Mouse (Mus musculus) testis, adult 2 months (tissue): Measurements from ENCODE around the gene Arvcf. TPM values are rescaled to one million over a fixed set of nuclear protein-coding genes. Genes with fewer than 3 reads are reported as not detected.

ENCODE experiments used
- H3K27ac ChIP-seq: fragments of 200-500 bp; 2 replicates; pipeline ENCODE4 v1.5.1; 2012; ENCODE audit warnings: low read depth, low read length; ENCODE audit not compliant: control insufficient read depth, insufficient read depth
- H3K27me3 ChIP-seq: fragments of 200-500 bp; 2 replicates; pipeline ENCODE4 v1.6.1; 2012; ENCODE audit warnings: mild to moderate bottlenecking, low read length, moderate library complexity; ENCODE audit not compliant: control insufficient read depth, insufficient read depth
- H3K36me3 ChIP-seq: fragments of 200-500 bp; 2 replicates; pipeline ENCODE4 v1.6.1; 2012; ENCODE audit warnings: mild to moderate bottlenecking, low read length; ENCODE audit not compliant: control insufficient read depth, insufficient read depth
- H3K4me1 ChIP-seq: fragments of 200-500 bp; 2 replicates; pipeline ENCODE4 v1.6.1; 2012; ENCODE audit warnings: low read length; ENCODE audit not compliant: control insufficient read depth, insufficient read depth
- H3K4me3 ChIP-seq: fragments of 200-500 bp; 2 replicates; pipeline ENCODE4 v1.5.1; 2012; ENCODE audit warnings: low read depth, mild to moderate bottlenecking, low read length, moderate library complexity, mixed read lengths; ENCODE audit not compliant: control insufficient read depth
- CTCF ChIP-seq: fragments of 200-500 bp; IDR thresholded peaks from 2 replicates; pipeline ENCODE4 v1.5.1; 2012; ENCODE audit warnings: low read depth, mild to moderate bottlenecking, inconsistent platforms, low read length, moderate library complexity; ENCODE audit not compliant: control insufficient read depth, insufficient read depth, insufficient replicate concordance
- POLR2A ChIP-seq: fragments of 200-500 bp; IDR thresholded peaks from 2 replicates; pipeline ENCODE4 v1.6.1; 2012; ENCODE audit warnings: low read depth, mild to moderate bottlenecking, inconsistent platforms, low read length, moderate library complexity; ENCODE audit not compliant: control insufficient read depth
- polyA plus RNA-seq: library from polyadenylated mRNA; depleted of rRNA; stranded (reverse); fragments of >200 nt; gene quantifications from 2 replicates; pipeline ENCODE4 v1.2.3, GENCODE M21; 2012

The Arvcf gene
- polyA plus RNA-seq, 1 experiment = 7.8 TPM

DNA sequence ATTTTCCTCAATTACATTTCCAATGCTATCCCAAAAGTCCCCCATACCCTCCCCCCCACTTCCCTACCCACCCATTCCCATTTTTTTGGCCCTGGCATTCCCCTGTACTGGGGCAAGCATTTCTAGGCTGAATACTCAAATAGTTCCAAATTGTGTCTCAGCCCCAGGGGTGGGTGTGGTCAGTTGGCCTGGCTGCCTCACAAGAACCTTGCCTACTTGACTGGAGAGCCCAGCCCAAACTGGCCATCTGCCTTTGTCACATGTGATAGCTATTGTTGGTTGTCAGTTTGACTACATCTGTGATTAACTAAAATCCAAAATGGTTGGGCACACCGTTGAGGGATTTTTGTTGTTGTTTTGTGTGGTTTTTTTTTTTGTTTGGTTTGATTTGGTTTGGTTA, 9.0 kb downstream of the Arvcf start:
- no peak overlapping the region for H3K4me3 ChIP-seq
- TF ChIP-seq POLR2A = no peak
- TF ChIP-seq CTCF = no peak

DNA sequence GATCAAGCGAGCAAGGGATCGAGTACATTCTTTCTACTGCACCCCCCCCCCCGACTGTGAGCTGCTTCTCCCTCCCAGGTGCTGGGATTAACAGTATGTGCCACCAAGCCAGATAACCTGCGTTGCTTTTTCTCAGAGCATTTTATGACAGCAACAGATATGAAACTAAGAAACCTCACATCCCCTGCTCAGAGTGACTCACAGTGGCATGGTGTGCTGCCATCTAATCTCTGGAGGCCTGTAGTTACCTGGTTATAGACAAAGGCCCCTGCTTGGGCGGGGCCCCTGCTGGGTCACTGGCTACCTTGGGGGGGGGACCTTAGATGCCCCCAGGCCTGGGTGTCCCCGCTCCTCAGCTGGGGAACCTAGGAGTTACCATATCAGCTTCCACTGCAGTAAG, 10.0 kb downstream of the Arvcf start:
- TF ChIP-seq POLR2A (no peak), CTCF (no peak)
- H3K27me3 ChIP-seq = no peaks in the 10 kb centered on the region
- no peaks in the 10 kb centered on the region for H3K4me1 ChIP-seq
- no peak overlapping the region for H3K4me3 ChIP-seq
- H3K27ac ChIP-seq = no peak overlapping the region
- no peaks in the 10 kb centered on the region for H3K36me3 ChIP-seq

More for the DNA sequence above, 9.0 kb downstream of the Arvcf start:
- no peak overlapping the region for H3K27ac ChIP-seq
- no peaks in the 10 kb centered on the region for H3K27me3 ChIP-seq
- H3K4me1 ChIP-seq = no peaks in the 10 kb centered on the region
- H3K36me3 ChIP-seq = no peaks in the 10 kb centered on the region

DNA sequence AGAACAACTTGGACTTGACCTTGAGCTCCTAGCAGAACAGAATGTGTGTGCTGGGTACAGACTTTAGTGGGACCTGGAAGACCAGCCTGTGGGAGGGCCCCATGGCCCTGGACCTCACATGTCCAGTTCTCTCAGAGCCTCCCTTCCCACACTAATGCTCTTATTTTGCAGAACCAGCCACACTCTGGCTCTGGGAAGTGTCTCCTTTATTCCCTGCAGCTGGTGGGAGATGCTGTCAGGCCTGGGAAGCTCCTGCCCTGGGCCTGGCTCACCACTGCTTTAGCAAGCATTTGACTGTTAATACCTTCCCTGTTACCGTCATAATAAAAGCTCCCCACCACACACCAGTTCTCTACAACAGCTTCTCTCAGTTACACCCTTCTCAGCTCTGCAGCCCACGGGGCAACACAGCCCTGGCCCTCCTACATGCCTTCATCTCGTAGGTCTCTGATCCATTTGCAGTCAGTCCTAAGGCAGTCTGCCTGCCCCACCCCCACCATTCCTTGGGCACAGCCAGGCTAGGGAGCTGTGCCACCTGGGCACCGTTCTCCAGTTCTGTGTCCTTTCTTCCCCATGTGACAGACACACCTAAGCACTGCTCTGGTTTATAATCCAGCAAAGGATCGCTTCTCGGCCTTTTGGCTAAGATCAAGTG, 12.3 kb downstream of the Arvcf start:
- Histone ChIP-seq H3K4me1 (no peaks in the 10 kb centered on the region), H3K27ac (no peak overlapping the region; the same call in 1 of the 2 replicates)

DNA sequence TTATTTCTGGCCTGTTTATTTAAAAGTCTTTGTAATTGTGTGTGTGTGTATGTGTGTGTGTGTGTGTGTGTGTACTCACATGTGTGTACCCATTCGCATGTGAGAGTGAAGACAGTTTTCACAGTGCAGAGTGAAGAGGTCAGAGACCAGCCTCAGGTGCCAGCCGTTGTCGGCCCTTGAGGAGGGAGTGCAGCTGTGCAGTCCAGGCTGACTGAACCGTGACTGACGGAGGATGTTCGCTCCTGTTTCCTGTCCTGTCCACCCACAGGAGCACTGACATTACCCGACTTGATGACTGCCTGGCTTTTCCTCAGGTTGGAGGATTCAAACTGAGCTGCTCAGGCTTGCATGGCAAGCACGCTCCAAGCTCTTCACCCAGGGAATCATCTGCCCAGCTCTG, 15.0 kb downstream of the Arvcf start:
- Histone ChIP-seq H3K27me3 (no peaks in the 10 kb centered on the region), H3K27ac (no peak overlapping the region), H3K4me1 (no peaks in the 10 kb centered on the region), H3K36me3 (no peaks in the 10 kb centered on the region), H3K4me3 (no peak overlapping the region)
- no peak for TF ChIP-seq POLR2A
- TF ChIP-seq CTCF = no peak

More for the DNA sequence above, 12.3 kb downstream of the Arvcf start:
- Histone ChIP-seq H3K4me3 (no peak overlapping the region), H3K36me3 (no peaks in the 10 kb centered on the region), H3K27me3 (no peaks in the 10 kb centered on the region)
- TF ChIP-seq POLR2A (no peak), CTCF (no peak)

DNA sequence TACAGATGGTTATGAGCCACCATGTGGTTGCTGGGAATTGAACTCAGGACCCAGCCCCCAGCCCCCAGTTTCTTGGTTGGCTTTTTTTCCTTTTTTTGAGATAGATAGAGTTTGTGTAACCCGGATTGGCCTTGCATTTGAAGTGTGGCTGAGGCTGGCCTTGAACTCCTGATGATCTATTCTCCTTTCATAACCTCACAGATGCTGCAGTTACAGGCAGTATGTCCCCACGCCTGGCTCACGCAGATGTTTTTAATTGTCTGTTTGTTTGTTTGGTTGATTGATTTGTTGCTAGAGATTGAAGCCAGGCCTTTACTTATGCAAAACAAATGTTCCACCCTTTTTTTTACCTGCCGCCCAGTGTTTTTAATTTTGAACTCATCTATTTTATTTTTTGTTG, 18.9 kb downstream of the Arvcf start:
- Histone ChIP-seq H3K27ac (no peak overlapping the region), H3K4me1 (no peaks in the 10 kb centered on the region), H3K4me3 (no peak overlapping the region), H3K27me3 (no peaks in the 10 kb centered on the region), H3K36me3 (no peaks in the 10 kb centered on the region)
- TF ChIP-seq CTCF (no peak), POLR2A (no peak)

DNA sequence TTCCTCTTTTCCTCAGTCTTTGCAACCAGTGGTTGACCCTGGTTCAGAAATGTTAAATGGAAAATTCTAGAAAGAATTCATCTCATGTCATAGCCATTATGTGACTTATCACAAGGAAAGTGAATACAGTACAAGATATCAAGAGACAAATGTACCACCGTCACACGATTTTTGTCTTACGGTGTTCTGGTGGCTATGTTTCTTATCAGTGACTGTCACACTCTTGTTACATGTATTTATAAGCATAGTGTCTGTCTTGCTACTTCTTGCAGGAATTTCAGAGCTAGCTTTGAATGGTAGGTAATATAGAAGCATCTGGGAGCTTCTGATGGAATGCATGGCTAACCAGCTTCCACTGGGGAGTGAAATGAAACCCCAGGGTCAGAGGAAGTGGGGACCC, 22.2 kb downstream of the Arvcf start:
- TF ChIP-seq CTCF = no peak
- no peak for TF ChIP-seq POLR2A
- Histone ChIP-seq H3K27ac (no peak overlapping the region), H3K4me1 (no peaks in the 10 kb centered on the region), H3K27me3 (no peaks in the 10 kb centered on the region), H3K4me3 (no peak overlapping the region), H3K36me3 (no peaks in the 10 kb centered on the region)

DNA sequence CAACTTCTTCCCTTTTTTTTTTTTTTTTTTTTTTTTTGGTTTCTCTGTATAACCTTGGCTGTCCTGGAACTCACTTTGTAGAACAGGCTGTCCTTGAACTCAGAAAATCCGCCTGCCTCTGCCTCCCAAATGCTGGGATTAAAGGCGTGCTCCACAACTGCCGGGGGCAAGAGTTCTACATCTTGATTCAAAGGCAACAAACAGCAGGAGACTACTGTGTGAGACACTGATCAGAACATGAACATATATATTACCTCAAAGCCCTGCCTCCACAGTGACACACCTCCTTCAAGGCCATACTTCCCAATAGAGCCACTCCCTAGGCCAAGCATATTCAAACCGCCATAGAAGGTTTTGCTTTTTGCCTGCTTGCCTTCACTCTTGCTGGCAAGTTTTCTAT, 25.6 kb downstream of the Arvcf start:
- Histone ChIP-seq H3K4me3 (no peak overlapping the region), H3K27me3 (no peaks in the 10 kb centered on the region), H3K36me3 (no peaks in the 10 kb centered on the region), H3K4me1 (no peaks in the 10 kb centered on the region), H3K27ac (no peak overlapping the region)
- TF ChIP-seq POLR2A (no peak), CTCF (no peak)
